Mouse (Mus musculus): Measurements from ENCODE around the gene Vmn2r83.
"Not testable (repeated sequence)": the region's sequence is repeated elsewhere in the genome, so short reads cannot be mapped to it uniquely, and the experiment has no call there.

The Vmn2r83 gene

GRCm38 (mm10) chr10:79468431-79468830 is at the start of gene Vmn2r83:
TSS of gene Vmn2r83 (plus strand) at chr10:79468731.
- no peak for DNase-seq

GRCm38 (mm10) chr10:79435141-79435820 is 33.2 kb upstream of the Vmn2r83 start:
- not testable (repeated sequence) for DNase-seq

- DNase-seq: peak; percentile 56
Observed at GRCm38 (mm10) chr10:79495886-79496285, 27.4 kb downstream of the Vmn2r83 start.

GRCm38 (mm10) chr10:79496701-79497288 is 28.3 kb downstream of the Vmn2r83 start:
- DNase-seq: no peak

GRCm38 (mm10) chr10:79502830-79503644 is 34.5 kb downstream of the Vmn2r83 start:
- DNase-seq: peak; percentile 48

GRCm38 (mm10) chr10:79506709-79507108 is 38.2 kb downstream of the Vmn2r83 start:
- DNase-seq: no peak

- DNase-seq: no peak
Observed at GRCm38 (mm10) chr10:79524433-79524832, 55.9 kb downstream of the Vmn2r83 start.

- no peak for DNase-seq
Observed at GRCm38 (mm10) chr10:79525456-79526325, 57.2 kb downstream of the Vmn2r83 start.

- DNase-seq: no peak
Observed at GRCm38 (mm10) chr10:79526661-79527452, 58.3 kb downstream of the Vmn2r83 start.

GRCm38 (mm10) chr10:79527453-79527845 is 58.9 kb downstream of the Vmn2r83 start:
- no peak for DNase-seq

GRCm38 (mm10) chr10:79528081-79528480 is 59.5 kb downstream of the Vmn2r83 start:
- DNase-seq: no peak

- DNase-seq: no peak
Observed at GRCm38 (mm10) chr10:79530241-79530640, 61.7 kb downstream of the Vmn2r83 start.

- DNase-seq: no peak
Observed at GRCm38 (mm10) chr10:79530721-79531120, 62.2 kb downstream of the Vmn2r83 start.

- no peak for DNase-seq
Observed at GRCm38 (mm10) chr10:79531593-79531992, 63.1 kb downstream of the Vmn2r83 start.

GRCm38 (mm10) chr10:79532678-79533077 is 64.1 kb downstream of the Vmn2r83 start:
- DNase-seq: no peak

GRCm38 (mm10) chr10:79533126-79533911 is 64.8 kb downstream of the Vmn2r83 start, which contains the start of gene Plpp2:
TSS of gene Plpp2 (minus strand) at chr10:79533796.
- peak; percentile 91 for DNase-seq

GRCm38 (mm10) chr10:79534426-79534825 is 65.9 kb downstream of the Vmn2r83 start:
- DNase-seq: no peak

GRCm38 (mm10) chr10:79535431-79535830 is 66.9 kb downstream of the Vmn2r83 start:
- DNase-seq: no peak

GRCm38 (mm10) chr10:79536461-79537080 is 68.0 kb downstream of the Vmn2r83 start:
- no peak for DNase-seq

- DNase-seq: no peak
Observed at GRCm38 (mm10) chr10:79537271-79537670, 68.7 kb downstream of the Vmn2r83 start.
